Mouse (Mus musculus): ENCODE measurements around the gene Fitm1.

- no peak for TF ChIP-seq POLR2A (IDR thresholded peaks at IDR 0.05; ENCODE audit: low read depth, low read length)
- TF ChIP-seq HCFC1 (IDR thresholded peaks at IDR 0.05; ENCODE audit: low read depth, low read length) = no peak
- TF ChIP-seq RAD21 (IDR thresholded peaks at IDR 0.05; ENCODE audit: low read depth, low read length) = no peak
- no peak for TF ChIP-seq EP300 (IDR thresholded peaks at IDR 0.05; ENCODE audit: low read length)
- no peak for TF ChIP-seq MAZ (IDR thresholded peaks at IDR 0.05; ENCODE audit: low read depth, low read length)
- TF ChIP-seq SMC3 (IDR thresholded peaks at IDR 0.05; ENCODE audit: low read depth, low read length) = no peak
- no peak for TF ChIP-seq CTCF (conservative IDR thresholded peaks at IDR 0.05 in 1 of 2, IDR thresholded peaks at IDR 0.05 in 1 of 2; ENCODE audit: low read depth in 2 of 2, low read length in 2 of 2)
- TF ChIP-seq MAX (IDR thresholded peaks at IDR 0.05; ENCODE audit: low read length) = no peak
- TF ChIP-seq SIN3A (IDR thresholded peaks at IDR 0.05; ENCODE audit: low read length) = no peak
- no peak for TF ChIP-seq ZNF384 (IDR thresholded peaks at IDR 0.05; ENCODE audit: low read depth, low read length)
- no peak for TF ChIP-seq USF1 (IDR thresholded peaks at IDR 0.05; ENCODE audit: low read depth, low read length)
- TF ChIP-seq USF2 (conservative IDR thresholded peaks at IDR 0.05; ENCODE audit: low read depth, low read length) = no peak
- TF ChIP-seq KAT2A (IDR thresholded peaks at IDR 0.05; ENCODE audit: insufficient replicate concordance, low read length) = no peak
Measured at GRCm38 (mm10) chr14:55567496-55567895, 7.9 kb upstream of the Fitm1 start.
